Mouse (Mus musculus) testis, adult 2 months (tissue): Measurements from ENCODE around the gene Sike1.

Source experiments
- CTCF ChIP-seq: fragments of 200-500 bp; IDR thresholded peaks from 2 replicates; pipeline ENCODE4 v1.5.1; 2012; ENCODE audit warnings: low read depth, mild to moderate bottlenecking, inconsistent platforms, low read length, moderate library complexity; ENCODE audit not compliant: control insufficient read depth, insufficient read depth, insufficient replicate concordance
- POLR2A ChIP-seq: fragments of 200-500 bp; IDR thresholded peaks from 2 replicates; pipeline ENCODE4 v1.6.1; 2012; ENCODE audit warnings: low read depth, mild to moderate bottlenecking, inconsistent platforms, low read length, moderate library complexity; ENCODE audit not compliant: control insufficient read depth

- TF ChIP-seq CTCF (0 out of 2 replicates have a peak, but pooled peaks have one; percentile 13), POLR2A (peak; percentile 96)
Measured at GRCm38 (mm10) chr3:102995605-102996321, at the start of gene Sike1.
